Mouse (Mus musculus) right cerebral cortex, adult 18-20 months (tissue): ENCODE measurements around the gene Fam155a.

Source experiments
- DNase-seq: peaks from one replicate; pipeline ENCODE4 v3.0.0; 2022; ENCODE audit warnings: mixed read lengths

Gene Fam155a

GRCm38 (mm10) chr8:9252991-9253390 lies 518.0 kb downstream of the Fam155a start:
- DNase-seq = no peak

- peak; percentile 53 for DNase-seq
These were observed 522.7 kb downstream of the Fam155a start for GRCm38 (mm10) chr8:9248109-9248821.

- no peak for DNase-seq
These were observed 525.0 kb downstream of the Fam155a start for GRCm38 (mm10) chr8:9245994-9246393.

- no peak for DNase-seq
These were observed 530.0 kb downstream of the Fam155a start for GRCm38 (mm10) chr8:9240996-9241395.

DNA sequence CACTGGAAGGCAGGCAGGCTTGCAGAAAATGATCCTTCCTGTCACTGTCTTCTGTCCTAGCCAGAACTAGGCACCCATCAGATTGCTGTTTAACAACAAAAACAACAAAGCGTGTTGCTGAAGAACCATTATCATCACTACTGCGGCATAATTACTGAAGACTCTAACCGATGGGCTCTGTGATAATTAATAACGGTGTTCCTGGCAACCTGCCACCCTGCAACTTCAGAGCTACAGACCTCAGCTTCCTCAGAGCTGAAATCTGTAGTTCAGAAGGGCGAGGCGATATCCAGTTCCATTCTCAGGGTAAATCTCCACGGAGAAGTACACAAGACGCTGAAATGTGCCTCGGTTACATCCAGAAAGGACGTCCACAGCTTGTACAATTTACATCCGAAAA lies 531.2 kb downstream of the Fam155a start:
- no peak for DNase-seq

GRCm38 (mm10) chr8:9238974-9239373 lies 532.0 kb downstream of the Fam155a start:
- DNase-seq = no peak

DNA sequence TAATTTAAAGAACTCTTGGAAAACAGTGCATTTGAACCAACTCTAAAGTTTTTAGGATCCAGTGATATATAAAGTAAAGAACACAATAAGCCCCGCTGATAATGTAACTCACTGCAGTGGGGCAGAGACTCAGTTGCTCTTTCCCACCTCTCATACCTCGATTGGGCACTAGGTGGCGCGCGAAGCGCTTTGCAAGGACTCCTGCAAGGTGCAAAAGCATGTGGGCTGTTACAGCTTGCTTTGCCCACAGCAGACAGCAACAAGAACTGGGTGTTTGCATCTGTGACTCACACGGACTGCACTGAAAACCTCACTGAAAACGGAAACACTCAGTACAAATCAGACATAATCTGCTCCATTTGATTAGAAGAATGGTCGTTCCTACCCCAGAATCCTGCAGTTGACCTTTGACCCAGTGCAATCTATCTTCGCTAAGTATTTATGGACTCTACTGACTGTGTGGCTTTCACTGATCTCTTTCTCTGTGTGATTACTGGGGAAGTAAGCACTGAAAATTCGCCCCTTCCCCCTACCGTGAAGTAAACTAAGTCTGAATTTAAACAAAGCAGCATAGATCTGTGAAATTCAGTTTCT lies 537.5 kb downstream of the Fam155a start:
- DNase-seq = peak; percentile 94

- DNase-seq = peak; percentile 75
These were observed 543.0 kb downstream of the Fam155a start for GRCm38 (mm10) chr8:9227779-9228464.

GRCm38 (mm10) chr8:9226767-9227166 lies 544.2 kb downstream of the Fam155a start:
- DNase-seq = peak; percentile 79

DNA sequence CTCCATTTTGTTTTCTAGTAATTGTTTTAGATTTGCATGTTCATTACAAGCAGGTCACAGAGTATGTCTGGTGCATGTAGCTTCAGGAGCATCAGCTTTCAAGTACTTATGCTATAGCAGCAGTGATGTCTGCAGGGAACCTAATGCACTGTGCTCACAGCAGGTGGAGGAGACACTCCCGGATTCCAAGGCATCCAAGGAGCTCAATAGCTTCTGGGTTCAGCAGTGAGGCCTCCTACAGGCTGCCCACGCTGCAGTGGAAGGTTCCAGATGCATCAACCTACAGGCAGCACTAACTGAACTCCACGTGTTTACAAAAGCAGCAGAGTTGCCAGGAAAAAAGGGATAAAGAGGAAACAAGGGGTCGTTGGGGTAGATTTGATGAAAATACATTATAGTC lies 559.2 kb downstream of the Fam155a start:
- DNase-seq = no peak

- no peak for DNase-seq
These were observed 563.4 kb downstream of the Fam155a start for GRCm38 (mm10) chr8:9207505-9208051.

DNA sequence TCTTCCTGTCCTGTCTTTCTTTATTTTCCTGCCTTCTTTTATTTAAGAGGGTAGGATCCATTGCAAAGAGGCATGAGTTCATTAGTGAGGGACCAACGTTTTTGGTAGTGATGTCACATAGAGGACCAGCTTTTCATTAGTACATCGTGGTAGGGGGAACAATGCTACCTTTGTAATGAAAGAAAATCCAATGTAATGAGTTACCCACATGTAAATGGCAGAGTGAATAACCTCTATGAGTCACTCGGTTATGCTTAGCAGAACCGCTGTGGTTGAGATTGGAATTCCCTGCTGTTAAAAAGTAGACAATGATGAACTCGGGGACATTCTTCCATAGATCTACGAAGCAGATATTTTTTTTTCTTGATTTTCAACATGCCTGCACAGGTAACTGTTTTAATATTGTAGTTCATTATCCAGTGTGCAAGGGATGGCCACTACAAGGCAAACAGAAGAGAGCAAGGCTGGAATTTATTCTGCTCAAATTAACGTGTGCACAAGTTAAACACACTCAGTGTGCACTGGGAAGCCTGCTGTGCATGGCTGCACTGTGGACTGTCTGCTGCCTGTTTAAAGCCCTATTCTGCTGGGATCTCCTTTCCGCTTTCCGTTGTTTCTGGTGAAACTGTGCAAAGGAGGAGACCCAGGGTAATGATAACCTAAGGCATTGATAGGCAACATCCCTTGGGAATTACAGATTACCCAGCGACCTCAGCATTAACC lies 566.5 kb downstream of the Fam155a start:
- DNase-seq = no peak

- DNase-seq = no peak
These were observed 570.9 kb downstream of the Fam155a start for GRCm38 (mm10) chr8:9200099-9200498.

DNA sequence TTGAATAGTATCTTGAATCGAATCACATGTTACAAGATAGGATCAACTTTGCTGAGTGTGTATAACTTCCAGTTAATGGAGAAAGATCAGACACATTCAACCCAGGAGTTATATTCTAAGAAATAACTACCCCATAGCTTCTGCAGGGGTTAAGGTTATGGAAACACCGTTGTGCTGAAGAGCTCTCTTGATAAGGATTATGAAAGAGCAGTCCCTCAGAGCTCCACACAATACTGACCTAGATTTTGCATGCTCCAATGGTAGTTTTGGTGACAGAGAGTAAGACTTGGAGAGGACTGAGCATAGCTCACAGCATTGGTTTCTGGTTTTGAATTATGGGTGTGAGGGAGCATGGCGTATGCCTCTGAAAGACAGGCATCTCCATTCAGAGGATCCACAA lies 579.3 kb downstream of the Fam155a start:
- no peak for DNase-seq

GRCm38 (mm10) chr8:9188616-9189015 lies 582.3 kb downstream of the Fam155a start:
- DNase-seq = no peak

DNA sequence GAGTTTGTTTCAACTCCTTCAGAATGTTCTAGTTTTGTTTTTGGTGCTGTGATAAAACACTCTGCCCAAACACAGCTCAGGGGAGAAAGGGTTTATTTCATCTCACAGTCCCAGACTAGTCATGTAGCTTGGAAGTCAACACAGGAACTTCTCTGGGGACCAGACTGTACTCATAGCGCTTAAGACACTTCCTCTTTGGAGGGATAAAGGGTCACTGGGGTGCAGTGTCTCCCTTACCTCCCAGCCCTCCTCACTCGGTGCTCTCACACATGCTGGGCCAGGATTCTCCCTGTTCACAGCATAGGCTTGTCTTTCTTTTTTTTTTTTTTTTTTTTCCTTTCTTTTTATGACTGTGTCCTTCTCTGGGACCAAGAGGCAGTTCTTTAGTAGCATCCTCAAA lies 585.8 kb downstream of the Fam155a start:
- DNase-seq = no peak

DNA sequence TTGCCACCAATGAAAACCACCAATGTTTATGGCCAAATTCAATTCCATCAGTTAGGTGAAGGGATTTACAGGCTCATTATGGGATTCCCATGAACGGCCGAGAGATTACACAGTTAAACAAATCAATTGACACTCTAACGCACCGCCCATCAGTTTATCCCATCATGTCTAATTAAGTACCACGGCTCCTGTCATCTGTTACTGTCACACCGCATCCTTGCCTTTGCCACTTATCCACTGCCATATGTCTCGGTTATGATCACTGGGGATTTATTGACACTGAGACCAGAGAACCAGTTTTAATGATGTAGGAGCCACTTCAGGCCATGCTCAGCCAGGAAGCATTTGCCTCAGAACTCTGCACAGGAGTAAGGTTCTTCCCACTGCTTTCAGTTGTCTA lies 588.5 kb downstream of the Fam155a start:
- DNase-seq = no peak

DNA sequence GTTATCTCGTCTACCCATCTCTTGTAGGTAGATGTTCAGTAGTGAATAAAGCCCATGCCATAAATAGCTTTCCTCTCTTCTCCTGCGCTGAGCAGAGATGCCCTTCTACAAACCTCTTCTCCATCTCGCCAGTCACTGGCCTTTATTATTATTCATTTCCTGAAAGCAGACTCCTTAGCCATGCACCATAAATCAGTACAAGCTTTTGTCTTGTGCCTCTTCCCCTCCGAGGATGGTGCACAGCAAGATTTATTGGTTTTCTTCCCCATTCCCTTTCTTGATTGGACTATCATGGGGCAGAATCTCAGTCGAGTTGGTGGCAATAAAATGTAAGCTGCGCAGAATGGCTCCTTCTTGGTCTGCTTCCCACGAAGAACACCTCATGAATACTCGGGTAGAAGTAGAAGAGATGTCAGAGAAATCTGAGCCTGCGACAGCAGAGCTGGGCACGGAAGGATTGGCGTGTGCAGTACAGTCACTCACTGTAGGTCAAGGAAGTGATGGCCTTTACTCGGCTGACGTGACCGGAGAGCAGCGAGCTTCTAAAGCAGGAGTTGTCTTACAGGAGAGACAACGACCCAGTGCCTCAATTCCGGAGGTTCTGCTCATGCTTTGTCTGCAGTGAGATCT lies 590.2 kb downstream of the Fam155a start:
- no peak for DNase-seq

GRCm38 (mm10) chr8:9176974-9177373 lies 594.0 kb downstream of the Fam155a start:
- DNase-seq = no peak

DNA sequence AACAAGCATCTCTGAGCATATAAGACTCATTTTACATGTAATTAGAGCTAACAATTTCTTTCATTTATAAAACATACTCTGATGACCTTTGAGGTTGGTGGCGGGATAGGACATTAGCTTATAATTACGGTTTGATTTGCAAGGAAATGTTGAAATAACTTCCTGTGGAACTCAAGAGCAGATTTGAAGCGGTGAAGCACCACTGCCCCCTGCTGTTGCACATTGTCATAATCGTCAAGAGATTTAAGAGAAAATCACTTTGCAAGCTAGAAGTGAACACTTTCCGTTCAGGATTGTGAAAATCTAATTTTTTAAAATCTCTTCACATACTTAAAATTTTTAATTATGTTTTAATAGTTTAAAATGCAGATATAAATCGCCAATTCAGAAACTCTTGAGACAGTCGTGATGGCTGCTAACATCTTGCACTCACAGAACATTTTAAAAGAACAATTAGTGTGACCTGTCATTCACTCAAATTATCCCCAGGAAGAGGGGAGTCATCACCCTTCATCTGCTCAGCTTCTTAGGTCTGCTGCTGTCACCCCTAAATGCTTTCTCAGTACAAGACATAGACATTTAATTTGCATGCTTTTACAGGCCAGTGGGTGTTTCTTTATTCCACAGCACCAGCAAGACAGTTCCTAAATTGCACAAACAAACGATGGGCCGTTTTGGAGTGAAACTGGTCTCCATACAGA lies 595.9 kb downstream of the Fam155a start:
- DNase-seq = peak; percentile 64

- no peak for DNase-seq
These were observed 599.1 kb downstream of the Fam155a start for GRCm38 (mm10) chr8:9171848-9172247.

DNA sequence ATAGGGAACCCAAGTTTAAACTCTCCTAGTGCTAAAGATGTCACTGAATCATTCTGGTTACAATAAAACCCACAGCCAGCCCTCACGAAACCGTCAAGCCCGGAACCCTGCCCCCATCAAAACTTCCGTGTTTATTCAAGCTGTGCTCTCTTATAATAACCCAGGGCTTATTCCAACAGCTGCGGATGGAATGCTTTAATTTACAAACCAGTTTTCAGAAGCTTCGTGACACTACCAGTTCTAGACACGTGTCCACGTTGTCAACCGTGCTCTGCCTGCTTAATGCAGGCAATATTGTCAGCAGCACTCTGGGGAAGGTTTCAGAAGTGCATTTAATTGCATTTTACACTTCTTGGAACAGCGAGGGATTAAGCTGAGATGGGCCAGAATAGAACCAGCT lies 603.0 kb downstream of the Fam155a start:
- no peak for DNase-seq
